Mouse (Mus musculus) neural tube, embryonic 12.5 days (tissue): Measurements from ENCODE around the gene Tsen2. TPM values are rescaled to one million over a fixed set of nuclear protein-coding genes. Genes with fewer than 3 reads are reported as not detected.

ENCODE experiments used
- ATAC-seq: fragments of 200-750 bp; cut with Nextera tagmentation; 2 replicates; pipeline ENCODE4 v1.8.0; 2017; ENCODE audit warnings: low read depth, mild to moderate bottlenecking, moderate TSS enrichment, moderate library complexity; ENCODE audit not compliant: low FRiP score
- H3K27ac ChIP-seq: fragments of 300-500 bp; sonication (generic); 2 replicates; pipeline ENCODE4 v1.5.1; 2016
- H3K27me3 ChIP-seq: fragments of 300-500 bp; sonication (generic); replicated peaks from 2 replicates; pipeline ENCODE4 v1.6.1; 2016; ENCODE audit warnings: mild to moderate bottlenecking
- H3K36me3 ChIP-seq: fragments of 300-500 bp; sonication (generic); 2 replicates; pipeline ENCODE4 v1.6.1; 2016; ENCODE audit warnings: mild to moderate bottlenecking
- H3K4me1 ChIP-seq: fragments of 300-500 bp; sonication (generic); 2 replicates; pipeline ENCODE4 v1.6.1; 2016
- H3K4me2 ChIP-seq: fragments of 300-500 bp; sonication (generic); replicated peaks from 2 replicates; pipeline ENCODE4 v1.6.1; 2016; ENCODE audit warnings: mild to moderate bottlenecking
- H3K4me3 ChIP-seq: fragments of 300-500 bp; sonication (generic); 2 replicates; pipeline ENCODE4 v1.5.1; 2016
- H3K9ac ChIP-seq: fragments of 300-500 bp; sonication (generic); 2 replicates; pipeline ENCODE4 v1.6.1; 2016; ENCODE audit warnings: mild to moderate bottlenecking
- H3K9me3 ChIP-seq: fragments of 300-500 bp; sonication (generic); 2 replicates; pipeline ENCODE4 v1.6.1; 2016; ENCODE audit warnings: mild to moderate bottlenecking
- WGBS: fragments of 180-500 bp; shearing (Covaris S2); methylation state at CpG from one replicate; pipeline ENCODE4 v1.1.7; 2016; 5-methylcytosine and 5-hydroxymethylcytosine counted together
- polyA plus RNA-seq: library from polyadenylated mRNA; unstranded; fragments of >200 nt; fragmentation: Nextera tagmentation; extraction: Ambion mirVana; gene quantifications from 2 replicates; pipeline ENCODE4 v1.2.1, GENCODE M21; 2016

The Tsen2 gene
- polyA plus RNA-seq, 1 experiment from 2014 or later, result 28.2 TPM

- Histone ChIP-seq H3K9me3 (no peaks in the 10 kb centered on the region), H3K27ac (no peak overlapping the region), H3K4me3 (no peak overlapping the region), H3K4me1 (no peaks in the 10 kb centered on the region), H3K27me3 (no peaks in the 10 kb centered on the region), H3K4me2 (no peak overlapping the region), H3K9ac (no peak overlapping the region), H3K36me3 (0 out of 2 replicates have a peak, but pooled peaks cover 2% of the 10 kb centered on the region)
- WGBS, result 92% methylated on average over 10 of the region's 10 CpGs
- no peak for ATAC-seq
Measured at GRCm38 (mm10) chr6:115586321-115586720, 41.9 kb downstream of the Tsen2 start.

- H3K4me3 ChIP-seq, result no peak overlapping the region
- no peaks in the 10 kb centered on the region for H3K27me3 ChIP-seq
- no peaks in the 10 kb centered on the region for H3K9me3 ChIP-seq
- ATAC-seq, result no peak
- H3K9ac ChIP-seq, result no peak overlapping the region
- no peaks in the 10 kb centered on the region for H3K4me1 ChIP-seq
- no peak overlapping the region for H3K4me2 ChIP-seq
- H3K36me3 ChIP-seq, result no peaks in the 10 kb centered on the region
- WGBS, result 90% methylated on average over 19 of the region's 19 CpGs
- no peak overlapping the region for H3K27ac ChIP-seq
Measured at GRCm38 (mm10) chr6:115591692-115592359, 47.4 kb downstream of the Tsen2 start.

DNA sequence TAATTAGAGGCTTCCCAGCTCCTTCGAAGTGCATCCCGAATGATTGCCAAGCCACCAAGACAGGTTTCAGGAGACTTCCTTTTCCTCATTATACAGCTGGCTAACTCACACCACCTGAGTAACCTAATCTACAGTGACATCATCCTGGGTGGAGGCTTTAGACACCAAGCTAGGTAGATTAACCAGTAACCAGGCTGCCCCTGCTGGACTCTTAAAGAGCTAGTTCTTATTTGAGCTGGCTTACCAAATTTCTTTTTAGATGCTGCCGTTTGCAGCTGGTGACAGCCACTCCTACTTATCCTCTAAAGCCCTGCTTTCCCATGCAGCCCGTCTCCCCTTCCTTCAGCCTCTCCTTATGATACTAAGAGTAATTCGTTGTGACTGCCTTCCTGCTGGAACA lies 48.0 kb downstream of the Tsen2 start, which contains the start of gene Mkrn2os:
Gene Mkrn2os (minus strand): TSS at position 119 of the 400 bp plus-strand sequence.
- 71% methylated on average over 5 of the region's 5 CpGs for WGBS
- Histone ChIP-seq H3K4me2 (no peak within 1 kb of the TSS), H3K36me3 (no peaks in the 10 kb centered on the region), H3K9me3 (no peaks in the 10 kb centered on the region), H3K4me3 (no peak within 1 kb of the TSS), H3K4me1 (no peaks in the 10 kb centered on the region), H3K27me3 (no peaks in the 10 kb centered on the region), H3K9ac (no peak within 1 kb of the TSS), H3K27ac (no peak within 1 kb of the TSS)
- ATAC-seq, result no peak

DNA sequence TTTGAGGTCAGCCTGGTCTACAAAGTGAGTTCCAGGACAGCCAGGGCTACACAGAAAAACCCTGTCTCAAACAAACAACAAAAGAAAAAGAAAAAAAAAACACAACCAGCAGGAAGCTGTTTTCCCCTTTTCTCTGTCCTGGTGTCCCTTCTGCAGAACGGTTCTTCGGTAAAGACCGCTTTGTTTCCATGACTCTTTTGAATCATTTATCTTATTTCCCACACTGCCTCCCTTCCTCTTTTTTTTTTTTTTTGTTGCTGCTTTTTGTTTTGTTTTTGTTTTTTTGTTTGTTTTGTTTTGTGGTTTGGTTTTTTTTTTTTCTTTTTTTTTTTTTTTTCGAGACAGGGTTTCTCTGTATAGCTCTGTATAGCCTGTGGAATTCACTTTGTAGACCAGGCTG lies 48.8 kb downstream of the Tsen2 start:
- WGBS, result 82% methylated on average over 4 of the region's 4 CpGs
- H3K9ac ChIP-seq, result no peak overlapping the region
- H3K36me3 ChIP-seq, result no peaks in the 10 kb centered on the region
- H3K27me3 ChIP-seq, result no peaks in the 10 kb centered on the region
- H3K4me1 ChIP-seq, result no peaks in the 10 kb centered on the region
- no peak for ATAC-seq
- H3K4me3 ChIP-seq, result no peak overlapping the region
- no peak overlapping the region for H3K27ac ChIP-seq
- no peaks in the 10 kb centered on the region for H3K9me3 ChIP-seq
- H3K4me2 ChIP-seq, result no peak overlapping the region

DNA sequence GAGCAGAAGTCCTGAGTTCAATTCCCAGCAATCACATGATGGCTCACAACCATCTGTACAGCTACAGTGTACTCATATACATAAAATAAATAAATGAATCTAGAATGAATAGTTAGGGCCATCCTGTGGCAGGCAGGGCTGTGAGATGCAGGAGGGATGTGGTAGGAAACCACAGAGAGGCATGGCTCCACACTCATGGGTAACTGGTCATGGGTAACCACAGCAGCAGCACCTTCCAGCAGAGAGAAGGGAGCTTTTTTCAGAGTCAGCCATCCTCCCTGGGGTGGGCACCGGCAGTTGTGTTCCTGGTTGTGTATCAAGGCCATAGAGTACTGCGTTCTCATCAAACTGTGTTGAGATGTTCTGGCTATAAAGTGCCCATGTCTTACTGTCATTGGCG lies 50.0 kb downstream of the Tsen2 start:
- ATAC-seq, result no peak
- Histone ChIP-seq H3K9me3 (no peaks in the 10 kb centered on the region), H3K4me3 (no peak overlapping the region), H3K27me3 (no peaks in the 10 kb centered on the region), H3K36me3 (no peaks in the 10 kb centered on the region), H3K4me2 (no peak overlapping the region), H3K27ac (no peak overlapping the region), H3K9ac (no peak overlapping the region), H3K4me1 (no peaks in the 10 kb centered on the region)
- WGBS, result 83% methylated on average over 3 of the region's 3 CpGs

DNA sequence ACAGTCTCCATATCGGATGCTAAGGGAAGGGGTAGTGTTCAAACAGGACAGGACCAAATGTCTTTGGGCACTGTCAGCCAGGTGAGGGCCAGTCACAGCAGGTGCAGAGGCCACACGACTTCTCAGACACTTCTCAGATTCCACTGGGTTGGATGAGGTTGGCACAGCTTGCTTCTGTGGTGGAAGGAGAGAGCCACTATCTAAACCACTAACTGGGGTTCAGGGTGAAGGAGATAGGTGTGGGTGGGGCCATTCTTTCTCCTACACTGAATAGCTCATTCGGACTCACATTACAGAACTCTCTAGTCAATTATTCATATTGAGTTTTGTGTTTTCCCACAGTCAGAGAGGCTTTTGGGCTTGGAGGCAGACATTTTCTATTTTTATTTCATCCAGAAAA lies 51.2 kb downstream of the Tsen2 start:
- no peak overlapping the region for H3K27ac ChIP-seq
- no peak overlapping the region for H3K9ac ChIP-seq
- H3K9me3 ChIP-seq, result no peaks in the 10 kb centered on the region
- no peak for ATAC-seq
- H3K4me2 ChIP-seq, result no peak overlapping the region
- WGBS, result 65% methylated on average over 3 of the region's 3 CpGs
- no peaks in the 10 kb centered on the region for H3K27me3 ChIP-seq
- H3K4me1 ChIP-seq, result no peaks in the 10 kb centered on the region
- no peak overlapping the region for H3K4me3 ChIP-seq
- no peaks in the 10 kb centered on the region for H3K36me3 ChIP-seq

GRCm38 (mm10) chr6:115601322-115601714 lies 56.9 kb downstream of the Tsen2 start:
- no peak overlapping the region for H3K9ac ChIP-seq
- H3K4me2 ChIP-seq, result peak overlapping the region; percentile 73
- WGBS, result 70% methylated on average over 4 of the region's 4 CpGs
- no peak overlapping the region for H3K27ac ChIP-seq
- ATAC-seq, result 0 out of 2 replicates have a peak, but pooled peaks have one; percentile 7
- H3K4me1 ChIP-seq, result peaks cover 8% of the 10 kb centered on the region
- H3K9me3 ChIP-seq, result no peaks in the 10 kb centered on the region
- H3K36me3 ChIP-seq, result 0 out of 2 replicates have a peak, but pooled peaks cover 5% of the 10 kb centered on the region
- H3K4me3 ChIP-seq, result peak overlapping the region; percentile 83; the same call in 1 of the 2 replicates
- no peaks in the 10 kb centered on the region for H3K27me3 ChIP-seq

- no peaks in the 10 kb centered on the region for H3K9me3 ChIP-seq
- WGBS, result 1% methylated on average over 61 of the region's 61 CpGs
- no peaks in the 10 kb centered on the region for H3K27me3 ChIP-seq
- H3K36me3 ChIP-seq, result 0 out of 2 replicates have a peak, but pooled peaks cover 5% of the 10 kb centered on the region
- peak; percentile 92 for ATAC-seq
- peak within 1 kb of the TSS; percentile 83 for H3K4me3 ChIP-seq
- peak within 1 kb of the TSS; percentile 80 for H3K9ac ChIP-seq
- H3K27ac ChIP-seq, result 0 out of 2 replicates have a peak within 1 kb of the TSS, but pooled peaks have one; percentile 32
- peaks cover 8% of the 10 kb centered on the region for H3K4me1 ChIP-seq
- H3K4me2 ChIP-seq, result peak within 1 kb of the TSS; percentile 73
Measured at GRCm38 (mm10) chr6:115601715-115602523, 57.5 kb downstream of the Tsen2 start, which contains the start of gene Mkrn2. TSS of gene Mkrn2 (plus strand) at chr6:115601902.

GRCm38 (mm10) chr6:115606461-115606860 lies 62.0 kb downstream of the Tsen2 start:
- no peak for ATAC-seq
- Histone ChIP-seq H3K9me3 (no peaks in the 10 kb centered on the region), H3K27me3 (no peaks in the 10 kb centered on the region), H3K9ac (no peak overlapping the region), H3K4me2 (no peak overlapping the region), H3K36me3 (peaks cover 23% of the 10 kb centered on the region), H3K4me1 (peaks cover 8% of the 10 kb centered on the region), H3K27ac (no peak overlapping the region), H3K4me3 (no peak overlapping the region)
- WGBS, result 86% methylated on average over 1 of the region's 1 CpGs

GRCm38 (mm10) chr6:115607429-115607828 lies 63.0 kb downstream of the Tsen2 start:
- Histone ChIP-seq H3K36me3 (peaks cover 33% of the 10 kb centered on the region), H3K9ac (no peak overlapping the region), H3K4me3 (no peak overlapping the region), H3K27ac (no peak overlapping the region), H3K4me2 (no peak overlapping the region), H3K9me3 (no peaks in the 10 kb centered on the region), H3K27me3 (no peaks in the 10 kb centered on the region), H3K4me1 (peaks cover 6% of the 10 kb centered on the region)
- 59% methylated on average over 4 of the region's 4 CpGs for WGBS
- ATAC-seq, result no peak

DNA sequence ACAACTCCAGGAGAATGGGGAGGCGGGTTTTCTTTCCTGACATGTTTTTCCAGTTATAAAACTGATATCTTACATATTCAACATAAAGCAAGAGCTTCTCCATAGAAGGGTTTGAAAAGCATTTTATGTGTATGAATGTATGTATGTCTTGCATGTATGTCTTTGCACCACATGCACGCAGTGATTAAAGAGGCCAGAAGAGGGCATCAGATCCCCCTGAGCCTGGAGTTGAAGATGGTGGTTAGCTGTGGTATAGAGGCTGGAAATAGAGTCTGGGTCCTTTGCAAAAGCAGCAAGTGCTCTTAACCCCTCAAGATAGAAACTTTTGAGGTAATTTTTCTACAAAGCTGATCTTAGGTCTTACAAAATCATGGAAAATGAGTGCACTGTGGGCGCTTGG lies 64.7 kb downstream of the Tsen2 start:
- no peaks in the 10 kb centered on the region for H3K9me3 ChIP-seq
- H3K27ac ChIP-seq, result no peak overlapping the region
- H3K4me3 ChIP-seq, result no peak overlapping the region
- H3K27me3 ChIP-seq, result no peaks in the 10 kb centered on the region
- H3K4me1 ChIP-seq, result no peaks in the 10 kb centered on the region
- no peak for ATAC-seq
- H3K36me3 ChIP-seq, result peaks cover 49% of the 10 kb centered on the region
- no peak overlapping the region for H3K4me2 ChIP-seq
- WGBS, result 72% methylated on average over 3 of the region's 3 CpGs
- H3K9ac ChIP-seq, result no peak overlapping the region

GRCm38 (mm10) chr6:115610301-115610700 lies 65.8 kb downstream of the Tsen2 start:
- Histone ChIP-seq H3K9me3 (no peaks in the 10 kb centered on the region), H3K4me2 (no peak overlapping the region), H3K4me1 (no peaks in the 10 kb centered on the region), H3K27me3 (no peaks in the 10 kb centered on the region), H3K9ac (no peak overlapping the region), H3K4me3 (no peak overlapping the region), H3K27ac (no peak overlapping the region), H3K36me3 (peaks cover 61% of the 10 kb centered on the region)
- WGBS, result 94% methylated on average over 5 of the region's 5 CpGs
- ATAC-seq, result no peak
